Mouse (Mus musculus): Measurements from ENCODE around the gene Srpk2.

DNA sequence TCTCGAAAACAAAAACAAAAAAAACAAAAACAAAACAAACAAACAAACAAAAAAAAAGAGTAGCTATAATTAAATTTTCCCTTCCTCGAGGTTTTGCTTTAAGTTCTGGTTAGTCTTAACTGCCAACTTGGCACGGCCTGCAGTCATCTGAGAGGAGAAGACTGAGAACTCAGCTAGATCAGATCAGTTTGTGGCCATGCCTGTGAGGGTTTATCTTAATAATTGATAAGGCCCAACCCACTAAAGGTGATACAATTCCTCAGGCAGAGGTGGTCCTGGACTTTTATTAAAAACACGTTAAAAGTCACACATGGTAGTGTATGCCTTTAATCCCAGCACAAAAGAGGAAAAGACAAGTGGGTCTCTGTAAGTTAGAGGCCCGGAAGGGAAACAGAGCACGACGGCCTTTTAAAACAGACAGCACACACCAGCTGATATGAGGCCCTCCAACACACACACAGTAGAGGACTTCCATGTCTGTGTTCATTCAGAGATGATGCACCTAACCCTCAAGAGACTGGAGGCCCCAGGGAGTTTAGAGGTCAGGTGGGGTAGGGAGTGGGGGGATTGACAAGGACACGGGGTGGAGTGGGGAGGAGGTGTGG, 87.1 kb downstream of the Srpk2 start:
- TF ChIP-seq CTCF (conservative IDR thresholded peaks at IDR 0.05; ENCODE audit: low read length) (no peak), POU5F1 (IDR thresholded peaks at IDR 0.05; ENCODE audit: borderline replicate concordance, low read length) (no peak), NANOG (IDR thresholded peaks at IDR 0.05; ENCODE audit: borderline replicate concordance, low read length) (no peak)

Data from E14TG2a.4 (cell line).